Mouse (Mus musculus): ENCODE measurements around the gene Tiam1.

- no peak for TF ChIP-seq CTCF (IDR thresholded peaks at IDR 0.05; ENCODE audit: low read depth, low read length)
- no peak for TF ChIP-seq POLR2A (IDR thresholded peaks at IDR 0.05; ENCODE audit: extremely low read depth, insufficient read depth, low read length)
These were observed 27.8 kb upstream of the Tiam1 start for GRCm38 (mm10) chr16:90171416-90171815.
